Mouse (Mus musculus) ES-E14 (cell line): ENCODE results near the gene Ptprn2.

Experiments
- CHD2 ChIP-seq: IDR thresholded peaks from 2 replicates; pipeline ENCODE4 v1.6.1; 2014; ENCODE audit warnings: mild to moderate bottlenecking, low read depth, low read length, inconsistent platforms
- HCFC1 ChIP-seq: IDR thresholded peaks from 2 replicates; pipeline ENCODE4 v1.6.1; 2012; ENCODE audit warnings: low read length, inconsistent platforms, borderline replicate concordance; ENCODE audit not compliant: insufficient read depth
- ZC3H11A ChIP-seq: IDR thresholded peaks from 2 replicates; pipeline ENCODE4 v1.6.1; 2012; ENCODE audit warnings: low read depth, mild to moderate bottlenecking, inconsistent platforms, low read length, borderline replicate concordance
- ZNF384 ChIP-seq: IDR thresholded peaks from 2 replicates; pipeline ENCODE4 v1.6.1; 2012; ENCODE audit warnings: low read depth, low read length, inconsistent platforms

GRCm38 (mm10) chr12:116653684-116654083 lies 168.2 kb downstream of the Ptprn2 start:
- no peak for TF ChIP-seq ZC3H11A
- TF ChIP-seq ZNF384, result no peak
- TF ChIP-seq HCFC1, result no peak
- no peak for TF ChIP-seq CHD2
